In the genomic region with DNA sequence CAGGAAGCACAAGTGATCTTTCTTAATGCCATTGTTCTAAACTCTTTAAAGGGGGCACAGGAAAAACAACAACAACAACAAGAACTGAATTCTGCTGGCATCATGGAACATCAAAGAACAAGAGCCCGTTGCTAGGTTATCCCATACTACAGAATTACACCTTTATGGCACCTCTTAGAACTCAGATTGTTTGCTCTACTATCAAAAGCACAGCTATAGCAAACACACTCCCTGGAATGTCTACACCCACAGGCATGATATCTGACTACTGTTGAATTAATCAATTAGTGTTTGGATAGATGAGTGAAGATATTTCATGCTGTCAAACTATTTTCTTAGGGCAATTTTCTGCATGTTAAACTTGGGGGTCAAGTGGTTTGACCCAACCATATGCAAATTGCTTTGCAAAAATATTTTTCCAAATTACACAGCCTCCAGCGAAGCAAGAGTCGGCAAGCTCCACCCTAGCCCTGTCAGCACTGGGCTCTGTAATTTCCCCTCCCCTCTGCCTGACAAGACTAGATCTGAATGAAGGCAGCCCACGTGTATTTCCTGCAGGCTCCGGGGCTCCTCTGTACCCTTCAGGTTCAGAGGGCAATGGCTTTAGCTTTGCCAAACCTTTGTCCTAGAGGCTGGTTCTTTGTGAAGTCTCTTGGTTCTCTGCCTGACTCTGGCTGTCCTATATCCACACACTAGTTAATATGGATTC, we compare ENCODE assay signal across 28 mouse cellular contexts. TPM values are rescaled to one million over a fixed set of nuclear protein-coding genes. Genes with fewer than 3 reads are reported as not detected.
DNase-seq lines count a peak whose midpoint lies in the region; ATAC-seq and TF ChIP-seq lines count a peak whose summit lies in the region.
"Had no signal": no experiment of that assay in that cellular context is flagged by ENCODE, and none has a peak within 500 bp of the region (broad histone marks: within the 10 kb centered on the region; RNA-seq: fewer than 3 reads in every experiment).

No protein-coding gene starts in this region.

- 0 out of 2 replicates have a peak, but pooled peaks cover 3% of the 10 kb centered on the region for H3K9me3 ChIP-seq in intestine, embryonic 14.5 days (ENCODE audit: control insufficient read depth, low read length)
- H3K9me3 ChIP-seq in intestine, postnatal 0 days (ENCODE audit: control insufficient read depth): no peaks in the 10 kb centered on the region
- no peaks in the 10 kb centered on the region for H3K9me3 ChIP-seq in stomach, postnatal 0 days (ENCODE audit: control insufficient read depth, low read length)
- H3K9me3 ChIP-seq in hindbrain, embryonic 10.5 days: no peaks in the 10 kb centered on the region
- H3K9me3 ChIP-seq: embryonic facial prominence, embryonic 13.5 days; forebrain, embryonic 13.5 days; limb, embryonic 10.5 days; limb, embryonic 15.5 days had no signal

- WGBS in intestine, embryonic 14.5 days: 24% methylated on average over 5 of the region's 5 CpGs
- WGBS in intestine, postnatal 0 days: 13% methylated on average over 5 of the region's 5 CpGs
- 34% methylated on average over 5 of the region's 5 CpGs for WGBS in stomach, postnatal 0 days
- WGBS in hindbrain, embryonic 10.5 days: 53% methylated on average over 5 of the region's 5 CpGs

- H3K4me1 ChIP-seq in intestine, embryonic 14.5 days (replicated peaks; ENCODE audit: control insufficient read depth, insufficient read depth, low read length): no peaks in the 10 kb centered on the region; the same call in 1 of the 2 replicates
- H3K4me1 ChIP-seq in intestine, postnatal 0 days (replicated peaks; ENCODE audit: control insufficient read depth, insufficient read depth, low read length): no peaks in the 10 kb centered on the region
- H3K4me1 ChIP-seq in stomach, postnatal 0 days (replicated peaks; ENCODE audit: control insufficient read depth, insufficient read depth): no peaks in the 10 kb centered on the region
- peaks cover 19% of the 10 kb centered on the region for H3K4me1 ChIP-seq in hindbrain, embryonic 10.5 days (replicated peaks)
- H3K4me1 ChIP-seq: forebrain, embryonic 13.5 days had no signal

- H3K9ac ChIP-seq in intestine, embryonic 14.5 days (ENCODE audit: low read length): no peak overlapping the region
- no peak overlapping the region for H3K9ac ChIP-seq in intestine, postnatal 0 days (ENCODE audit: low read depth, low read length)
- H3K9ac ChIP-seq in stomach, postnatal 0 days (ENCODE audit: low read length): no peak overlapping the region
- H3K9ac ChIP-seq: embryonic facial prominence, embryonic 13.5 days; forebrain, embryonic 13.5 days; limb, embryonic 15.5 days; liver, embryonic 14.5 days had no signal

- no peak for TF ChIP-seq EP300 in stomach, postnatal 0 days (optimal IDR thresholded peaks at IDR 0.05)

- no peaks in the 10 kb centered on the region for H3K36me3 ChIP-seq in intestine, embryonic 14.5 days (ENCODE audit: control insufficient read depth, insufficient read depth, low read length)
- H3K36me3 ChIP-seq in intestine, postnatal 0 days (ENCODE audit: control insufficient read depth, insufficient read depth): no peaks in the 10 kb centered on the region
- no peaks in the 10 kb centered on the region for H3K36me3 ChIP-seq in stomach, postnatal 0 days (ENCODE audit: control insufficient read depth, insufficient read depth, low read length)
- H3K36me3 ChIP-seq in hindbrain, embryonic 10.5 days: no peaks in the 10 kb centered on the region
- H3K36me3 ChIP-seq: embryonic facial prominence, embryonic 13.5 days; limb, embryonic 10.5 days; limb, embryonic 15.5 days had no signal

- no peak overlapping the region for H3K27ac ChIP-seq in intestine, embryonic 14.5 days (ENCODE audit: low read depth)
- H3K27ac ChIP-seq in intestine, postnatal 0 days (ENCODE audit: low read depth, low read length): no peak overlapping the region
- 0 out of 2 replicates have a peak overlapping the region, but pooled peaks have one; percentile 35 for H3K27ac ChIP-seq in stomach, postnatal 0 days (replicated peaks)
- no peak overlapping the region for H3K27ac ChIP-seq in hindbrain, embryonic 10.5 days
- H3K27ac ChIP-seq: embryonic facial prominence, embryonic 13.5 days; forebrain, embryonic 13.5 days; limb, embryonic 10.5 days; limb, embryonic 15.5 days; liver, embryonic 14.5 days; macrophage had no signal

- 0 out of 2 replicates have a peak, but pooled peaks have one; percentile 82 for ATAC-seq in intestine, embryonic 14.5 days (replicated peaks; ENCODE audit: low FRiP score, low TSS enrichment, low read depth)
- ATAC-seq in intestine, postnatal 0 days: no peak
- peak; percentile 51 for ATAC-seq in CD4-positive, CD25-positive, alpha-beta regulatory T cell, adult 4 months
- peak; percentile 44 for ATAC-seq in inflammation-experienced regulatory T-cells, adult 6 months
- ATAC-seq in stomach, postnatal 0 days (ENCODE audit: low FRiP score, low TSS enrichment): no peak
- ATAC-seq: forebrain, embryonic 13.5 days; hindbrain, embryonic 16.5 days; lung, postnatal 0 days had no signal

- no peak for TF ChIP-seq CTCF in intestine, postnatal 0 days (IDR thresholded peaks at IDR 0.05; ENCODE audit: low read depth)
- TF ChIP-seq CTCF in stomach, postnatal 0 days (IDR thresholded peaks at IDR 0.05; ENCODE audit: low read depth): no peak

- no peaks in the 10 kb centered on the region for H3K27me3 ChIP-seq in intestine, embryonic 14.5 days (replicated peaks; ENCODE audit: control insufficient read depth, insufficient read depth, low read length)
- H3K27me3 ChIP-seq in intestine, postnatal 0 days (replicated peaks; ENCODE audit: control insufficient read depth, insufficient read depth, low read length): no peaks in the 10 kb centered on the region
- H3K27me3 ChIP-seq in stomach, postnatal 0 days (ENCODE audit: control insufficient read depth, insufficient read depth, low read length): no peaks in the 10 kb centered on the region
- H3K27me3 ChIP-seq in hindbrain, embryonic 10.5 days (ENCODE audit: insufficient read depth, poor library complexity, severe bottlenecking): no peaks in the 10 kb centered on the region
- H3K27me3 ChIP-seq: embryonic facial prominence, embryonic 13.5 days; forebrain, embryonic 13.5 days; limb, embryonic 15.5 days had no signal

- H3K4me3 ChIP-seq in intestine, embryonic 14.5 days (ENCODE audit: low read depth, low read length): no peak overlapping the region
- no peak overlapping the region for H3K4me3 ChIP-seq in intestine, postnatal 0 days (ENCODE audit: low read depth, low read length)
- no peak overlapping the region for H3K4me3 ChIP-seq in stomach, postnatal 0 days (ENCODE audit: low read depth, low read length)
- no peak overlapping the region for H3K4me3 ChIP-seq in hindbrain, embryonic 10.5 days
- H3K4me3 ChIP-seq: embryonic facial prominence, embryonic 13.5 days; erythroblast, embryonic 14.5 days; forebrain, embryonic 13.5 days; limb, embryonic 10.5 days; limb, embryonic 15.5 days had no signal

- no peak overlapping the region for H3K4me2 ChIP-seq in intestine, embryonic 14.5 days (ENCODE audit: low read length)
- no peak overlapping the region for H3K4me2 ChIP-seq in intestine, postnatal 0 days (replicated peaks; ENCODE audit: low read depth)
- H3K4me2 ChIP-seq in stomach, postnatal 0 days (replicated peaks; ENCODE audit: low read depth): no peak overlapping the region
- H3K4me2 ChIP-seq: embryonic facial prominence, embryonic 13.5 days; forebrain, embryonic 13.5 days; limb, embryonic 15.5 days had no signal

- no peak for DNase-seq in intestine, embryonic 14.5 days (ENCODE audit: low spot score)
- DNase-seq in stomach, postnatal 0 days (ENCODE audit: low spot score): no peak
- DNase-seq in hindbrain, embryonic 10.5 days (ENCODE audit: low spot score): no peak
- no peak for DNase-seq in kidney, adult 18-20 months
- DNase-seq: adrenal gland, postnatal 10 days; cerebellum, adult 8-10 months; cerebellum, postnatal 25 days; gastrocnemius, postnatal 14 days; heart, postnatal 14 days; kidney, adult 2 months; kidney, postnatal 4 days; thymus, postnatal 25 days had no signal

RNA-seq across cellular contexts. Expression of gene Bmp10, which starts 50.7 kb away (rescaled TPM):
- not detected in 2 replicates for polyA plus RNA-seq in intestine, embryonic 14.5 days (2014; fragmentation: Nextera tagmentation; extraction: Ambion mirVana)
- not detected in 2 replicates for polyA plus RNA-seq in intestine, postnatal 0 days (2015; fragmentation: Nextera tagmentation; extraction: Ambion mirVana)
- not detected for polyA plus RNA-seq in CD4-positive, CD25-positive, alpha-beta regulatory T cell, adult 4 months (2017; shearing (Covaris generic))
- polyA plus RNA-seq in inflammation-experienced regulatory T-cells, adult 6 months (2017; shearing (Covaris generic)): not detected
- polyA plus RNA-seq in stomach, postnatal 0 days (2015; fragmentation: Nextera tagmentation; extraction: Ambion mirVana): not detected in 2 replicates
- not detected in 2 replicates for polyA plus RNA-seq in hindbrain, embryonic 10.5 days (2016; fragmentation: Nextera tagmentation; extraction: Ambion mirVana)
- polyA plus RNA-seq: embryonic facial prominence, embryonic 13.5 days; erythroblast, embryonic 14.5 days; forebrain, embryonic 13.5 days; hindbrain, embryonic 11.5 days; hindbrain, embryonic 16.5 days; kidney, adult 2 months; kidney, embryonic 16.5 days; limb, embryonic 10.5 days; limb, embryonic 15.5 days; lung, postnatal 0 days; macrophage; midbrain, embryonic 14.5 days; neural tube, embryonic 14.5 days had no signal

RNA-seq across cellular contexts. Expression of gene Arhgap25, which starts 53.6 kb away (rescaled TPM):
- 2.7 and 3.0 TPM in 2 replicates for polyA plus RNA-seq in intestine, embryonic 14.5 days (2014; fragmentation: Nextera tagmentation; extraction: Ambion mirVana)
- polyA plus RNA-seq in intestine, postnatal 0 days (2015; fragmentation: Nextera tagmentation; extraction: Ambion mirVana): 1.5 and 2.1 TPM in 2 replicates
- polyA plus RNA-seq in CD4-positive, CD25-positive, alpha-beta regulatory T cell, adult 4 months (2017; shearing (Covaris generic)): 100 to 1,000 TPM; 109 to 197 TPM
- polyA plus RNA-seq in inflammation-experienced regulatory T-cells, adult 6 months (2017; shearing (Covaris generic)): 100 to 1,000 TPM in 2 of 3 experiments, 10 to 100 TPM in 1; 77.8 to 111 (median 105) TPM
- polyA plus RNA-seq in stomach, postnatal 0 days (2015; fragmentation: Nextera tagmentation; extraction: Ambion mirVana): 3.6 and 3.7 TPM in 2 replicates
- polyA plus RNA-seq in hindbrain, embryonic 10.5 days (2016; fragmentation: Nextera tagmentation; extraction: Ambion mirVana): 2.3 and 3.6 TPM in 2 replicates
- polyA plus RNA-seq: erythroblast, embryonic 14.5 days had no signal

Comparison
In these comparisons a context has a peak if more than half of its experiments do, and no peak if none do; other contexts are left out.
1. ATAC-seq: peak in intestine, embryonic 14.5 days (single experiment), CD4-positive, CD25-positive, alpha-beta regulatory T cell, adult 4 months (single experiment) and inflammation-experienced regulatory T-cells, adult 6 months (single experiment); none in intestine, postnatal 0 days (single experiment) and stomach, postnatal 0 days (single experiment).
2. RNA of gene Arhgap25, which starts 53.6 kb away (polyA plus RNA-seq): 109 to 197 TPM in CD4-positive, CD25-positive, alpha-beta regulatory T cell, adult 4 months and 77.8 to 111 TPM in inflammation-experienced regulatory T-cells, adult 6 months; 3.6 to 3.7 TPM in stomach, postnatal 0 days, 2.3 to 3.6 TPM in hindbrain, embryonic 10.5 days, 2.7 to 3.0 TPM in intestine, embryonic 14.5 days and 1.5 to 2.1 TPM in intestine, postnatal 0 days; every median in the first group is over 10 times any median in the second.